Mouse (Mus musculus) embryo, embryonic 11.5 days (tissue): ENCODE measurements around the gene Tnni3k.

Source experiments
- DNase-seq: peaks from one replicate; pipeline ENCODE4 v3.0.0-alpha.2; 2012; ENCODE audit warnings: low read depth, low spot score

Tnni3k gene

DNA sequence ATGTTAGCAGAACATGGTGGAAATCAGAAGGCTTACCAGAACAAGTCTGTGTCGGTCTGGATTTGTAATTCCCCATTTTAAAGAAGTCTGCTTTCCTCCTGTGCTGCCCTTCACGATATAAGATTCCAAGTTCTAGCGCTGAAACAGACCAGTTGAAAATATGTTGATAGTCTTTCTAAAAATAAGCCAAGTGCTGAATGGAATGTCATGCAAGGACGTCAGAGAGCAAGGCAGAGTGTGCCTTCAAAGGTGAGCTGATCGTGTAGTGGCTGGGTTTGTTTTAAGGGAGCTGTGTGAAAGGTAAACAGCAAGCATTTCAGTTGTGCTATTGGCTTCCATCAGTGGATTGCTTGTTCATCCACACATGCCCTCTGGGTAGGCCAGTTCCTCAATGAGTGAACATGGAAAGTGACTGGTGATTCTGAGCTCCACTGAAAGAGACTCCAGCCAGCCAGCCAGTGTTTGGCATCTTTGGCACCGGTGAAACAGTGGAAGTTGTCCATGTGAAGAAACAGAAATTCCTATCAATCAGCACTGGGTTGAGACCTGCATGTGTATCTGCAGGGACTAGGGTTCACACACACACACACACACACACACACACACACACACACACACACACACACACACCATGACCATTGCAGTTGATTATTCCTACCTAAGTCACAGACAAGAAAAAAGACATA, at the start of gene Tnni3k:
Gene Tnni3k (minus strand): TSS at position 177 of the 686 bp plus-strand sequence.
- DNase-seq: no peak

DNA sequence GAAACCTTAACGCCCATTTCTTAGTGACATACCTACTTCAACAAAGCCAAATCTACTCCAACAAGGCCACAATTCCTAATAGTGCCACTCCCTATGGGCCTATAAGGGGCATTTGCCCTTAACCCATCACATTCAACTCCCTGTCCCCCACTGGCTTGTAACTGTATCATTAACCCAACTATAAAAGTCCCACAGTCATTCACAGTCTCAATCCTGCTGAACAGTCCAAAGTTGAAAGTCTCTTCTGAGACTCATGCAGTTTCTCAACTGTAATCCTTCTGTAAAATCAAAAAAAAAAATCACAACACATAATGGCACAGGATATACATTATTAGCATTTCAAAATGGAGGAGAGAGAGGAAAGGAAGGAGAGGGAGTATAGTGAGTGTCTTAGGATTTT, 44.1 kb upstream of the Tnni3k start:
- no peak for DNase-seq

DNA sequence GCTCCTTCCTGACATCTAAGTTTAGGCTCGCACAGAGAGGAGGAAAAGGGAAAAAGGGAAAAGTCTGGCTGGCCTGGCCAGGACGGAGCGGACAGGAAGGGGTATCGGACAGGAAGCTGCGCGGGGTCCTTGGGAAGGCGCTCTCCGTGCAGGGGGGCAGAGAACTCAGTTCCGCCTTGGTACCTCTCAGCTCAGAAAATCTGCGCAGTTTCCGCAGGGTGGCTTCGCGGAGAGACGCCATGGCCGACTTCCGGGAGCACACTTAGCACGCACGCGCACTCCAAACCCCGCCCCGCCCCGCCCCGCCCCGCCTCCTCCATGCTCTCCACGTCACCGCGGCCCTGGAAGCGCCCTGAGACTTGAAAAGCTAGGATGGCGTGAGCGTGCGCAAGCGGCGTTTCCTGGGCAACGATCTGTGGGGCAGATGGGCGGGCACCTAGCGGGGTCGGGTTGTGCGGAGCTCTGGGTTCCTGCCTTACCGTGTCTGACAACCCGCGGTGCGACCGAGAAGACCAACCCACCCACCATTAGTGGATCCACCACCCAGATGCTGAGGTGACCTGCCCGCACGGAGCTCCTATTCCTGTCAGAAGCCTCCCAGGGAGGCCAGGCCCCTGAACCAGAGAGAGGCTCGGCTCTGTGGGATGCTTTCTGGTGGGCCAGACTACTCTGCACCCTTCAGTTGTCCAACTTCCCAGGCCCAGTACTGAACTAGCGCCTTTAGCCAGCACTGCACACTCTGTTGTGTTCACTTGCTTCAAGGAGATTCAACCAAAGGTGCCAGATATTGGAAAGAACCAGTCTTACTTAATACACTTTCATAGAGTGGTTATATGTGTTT, 38.1 kb upstream of the Tnni3k start, which contains the start of the genes Fpgt and Lrriq3:
Gene Fpgt (minus strand): TSS at position 288 of the 841 bp plus-strand sequence.
Gene Lrriq3 (plus strand): TSS at position 319 of the 841 bp plus-strand sequence.
- DNase-seq: peak; percentile 84

DNA sequence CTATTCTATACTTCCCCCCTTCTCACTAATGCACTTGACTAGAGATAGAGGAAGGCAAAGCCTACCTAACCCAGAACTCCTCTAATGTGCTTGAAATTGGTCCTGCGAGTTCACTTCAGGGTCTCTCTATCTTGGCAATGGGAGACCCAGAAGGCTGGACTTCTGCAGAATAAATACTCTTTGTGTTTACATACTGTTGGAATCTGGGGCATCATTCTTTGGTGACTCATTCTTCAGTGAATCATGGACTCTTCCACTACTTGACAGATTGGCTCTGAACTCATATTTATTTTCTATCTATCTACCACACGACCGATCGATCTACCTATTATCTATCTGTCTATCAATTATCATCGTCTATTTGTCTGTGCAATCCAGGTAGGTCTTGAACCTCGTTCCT, 36.9 kb upstream of the Tnni3k start:
- no peak for DNase-seq

DNA sequence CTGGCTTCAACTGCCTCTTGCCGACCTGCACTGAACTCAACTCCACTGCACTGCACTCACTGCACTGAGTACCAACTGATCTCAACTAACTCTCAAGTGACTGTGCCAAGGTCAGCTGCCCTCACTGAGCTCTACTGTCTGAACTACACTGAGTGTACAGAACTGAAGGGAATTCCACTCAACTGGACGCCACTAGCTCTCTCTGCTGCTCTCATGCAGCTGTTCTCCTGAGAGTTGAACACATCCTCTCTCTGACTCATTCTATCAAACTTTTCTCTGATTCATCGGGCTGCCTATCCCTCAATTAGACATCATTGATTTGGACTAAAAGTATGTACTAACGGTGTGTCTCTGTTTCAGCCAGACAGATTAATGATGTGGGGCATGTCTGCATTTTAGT, 22.7 kb upstream of the Tnni3k start:
- DNase-seq: no peak

DNA sequence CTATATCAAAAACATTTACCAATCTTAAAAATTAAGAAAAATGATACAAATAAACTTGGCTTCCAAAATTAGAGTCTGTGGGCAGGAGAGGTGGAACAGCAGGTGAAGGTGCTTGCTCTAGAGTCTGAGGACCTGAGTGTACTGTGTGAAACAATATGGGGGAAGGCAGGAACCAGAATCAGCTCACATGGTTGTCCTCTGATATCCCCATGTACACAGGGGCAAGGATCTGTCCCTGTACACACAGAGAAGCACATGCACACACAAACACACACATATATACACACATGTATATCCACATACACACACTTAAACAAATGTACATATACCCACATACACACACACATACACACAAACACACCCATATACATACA, 4.2 kb upstream of the Tnni3k start:
- no peak for DNase-seq

DNA sequence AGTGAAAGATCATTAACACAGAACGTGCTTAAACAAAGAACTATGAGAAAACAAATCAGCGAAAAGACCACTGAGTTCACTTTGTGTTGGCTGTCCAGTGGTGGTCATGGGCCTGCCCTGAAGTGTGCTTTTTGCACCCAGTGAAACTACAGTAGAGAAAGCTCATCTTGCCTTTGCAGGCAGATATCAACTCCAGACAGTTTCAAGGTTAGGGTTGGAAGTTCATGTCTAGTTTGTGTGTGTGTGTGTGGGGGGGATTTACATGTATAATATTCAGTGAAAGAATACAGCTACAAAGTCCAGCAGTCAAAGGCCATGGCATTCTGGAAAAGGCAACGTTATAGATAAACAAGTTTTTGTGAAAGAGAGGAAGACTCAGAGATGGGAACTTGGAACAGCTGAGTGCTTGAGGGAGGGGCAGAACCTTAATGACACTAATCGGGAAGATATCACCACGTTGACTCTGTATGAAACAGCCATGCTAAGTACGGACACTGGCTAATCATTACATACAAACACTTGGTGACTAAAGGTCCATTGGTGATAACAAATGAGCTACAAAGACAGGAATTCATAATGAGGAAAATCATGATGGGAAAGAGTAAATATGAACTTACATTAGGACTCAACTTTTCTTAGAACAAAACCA, 3.7 kb upstream of the Tnni3k start:
- no peak for DNase-seq

DNA sequence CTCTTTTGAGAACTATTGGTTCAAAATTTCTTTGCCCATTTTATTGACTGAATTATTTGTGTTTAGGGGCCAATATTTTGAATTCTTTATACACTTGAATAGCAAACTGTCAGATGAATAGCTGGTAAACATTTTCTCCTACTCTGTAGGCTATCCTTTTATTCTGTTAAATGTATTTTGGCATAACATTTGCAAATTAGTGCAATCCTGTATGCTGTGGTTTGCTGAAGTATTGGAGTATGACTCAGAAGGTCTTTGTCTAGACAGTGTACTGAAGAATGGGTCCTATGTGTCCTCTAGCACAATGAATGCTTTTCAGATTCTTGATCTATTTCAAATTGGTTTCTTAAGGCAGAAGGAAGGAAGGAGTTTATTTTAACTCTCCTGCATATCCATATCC, 2.4 kb upstream of the Tnni3k start:
- DNase-seq: no peak

DNA sequence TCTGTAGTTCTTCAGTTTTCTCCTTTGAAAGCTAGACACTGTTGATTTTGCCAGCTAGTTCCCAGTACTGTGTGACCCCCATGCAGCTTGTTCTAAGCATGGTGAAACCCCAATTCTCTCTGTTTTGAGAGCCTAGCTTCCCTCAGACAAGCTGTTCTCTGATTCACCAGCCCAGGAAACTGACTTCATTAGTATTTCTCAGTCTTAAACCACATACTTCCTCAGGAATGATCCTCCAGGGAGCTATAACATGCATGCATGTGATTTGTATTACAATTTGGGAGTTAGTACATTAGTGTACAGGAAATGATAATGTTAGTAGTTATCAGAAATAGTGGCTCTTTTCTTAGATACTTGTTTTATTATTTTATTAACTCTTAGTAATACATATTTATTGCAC, 1.4 kb upstream of the Tnni3k start:
- DNase-seq: no peak

DNA sequence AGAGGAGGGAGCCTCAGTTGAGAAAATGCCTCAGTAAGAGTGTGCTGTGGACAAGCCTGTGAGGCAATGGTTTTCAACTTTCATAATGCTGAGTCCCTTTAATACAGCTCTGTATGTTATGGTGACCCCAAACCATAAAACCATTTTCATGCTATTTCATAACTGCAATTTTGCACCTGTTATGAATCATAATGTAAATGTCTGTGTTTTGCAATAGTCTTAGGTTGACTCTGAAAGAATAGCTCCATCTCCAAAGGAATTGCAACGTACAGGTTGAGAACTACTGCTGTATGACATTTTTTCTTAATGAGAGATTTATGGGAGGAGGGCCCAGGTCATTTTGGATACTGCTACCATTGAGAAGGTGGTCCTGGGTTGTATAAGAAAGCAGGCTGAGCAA, 2.0 kb downstream of the Tnni3k start:
- DNase-seq: no peak

DNA sequence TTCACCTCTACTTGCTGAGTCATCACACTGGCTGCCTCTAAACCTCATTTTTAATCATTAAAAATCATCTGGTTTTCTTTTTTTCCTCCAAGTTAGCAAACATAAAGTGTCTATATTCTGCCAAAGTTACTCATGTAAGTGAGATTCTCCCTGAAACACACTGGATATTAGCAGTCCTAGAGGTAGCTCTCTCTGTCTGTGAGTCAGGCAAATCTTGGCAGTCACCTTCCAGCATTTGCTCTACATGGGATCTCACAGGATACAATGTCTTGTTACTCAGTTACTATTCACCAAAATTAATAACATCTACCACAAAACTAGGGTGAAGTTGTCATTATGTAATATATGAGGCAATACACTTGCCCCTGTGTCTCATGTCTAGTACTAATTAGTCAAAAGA, 3.2 kb downstream of the Tnni3k start:
- no peak for DNase-seq

DNA sequence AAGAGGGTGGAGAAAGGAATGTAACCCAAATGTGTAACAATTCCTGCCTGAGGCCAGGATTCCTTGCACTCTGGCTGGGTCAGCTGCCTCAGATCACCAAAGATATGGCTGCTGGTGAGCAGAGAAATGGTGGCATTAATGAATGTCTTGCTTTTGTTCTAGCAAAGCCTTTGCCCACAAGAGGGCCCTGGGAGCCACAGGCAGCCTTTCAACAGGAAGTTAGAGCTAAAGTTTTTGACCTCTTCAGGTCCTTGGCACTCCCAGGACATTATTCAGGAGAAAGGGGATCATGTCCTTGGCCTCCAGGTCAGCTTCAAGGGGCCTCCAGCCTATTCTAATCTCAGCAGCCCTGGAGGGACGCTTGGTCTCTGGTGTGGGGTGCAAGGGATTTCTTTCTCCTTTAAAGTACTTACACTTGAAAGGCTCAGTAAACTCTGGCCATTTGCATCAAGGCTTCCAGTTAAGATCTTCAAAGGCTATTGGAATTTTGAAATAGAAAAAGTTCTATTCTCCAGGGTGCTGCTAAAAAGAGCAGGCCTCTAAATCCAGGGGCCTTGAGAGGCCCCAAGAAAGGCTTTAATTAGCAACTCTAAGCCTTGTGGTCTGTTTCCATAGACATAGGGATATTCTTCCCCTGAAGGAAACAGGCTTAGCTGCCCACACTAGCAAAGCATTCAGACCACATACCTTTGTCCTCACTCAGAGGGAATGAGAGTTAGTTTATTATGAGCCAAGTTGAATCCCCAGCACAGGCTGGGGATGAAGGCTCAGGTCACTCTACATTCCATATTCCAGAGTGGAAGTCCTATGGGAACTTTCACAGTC, 16.0 kb downstream of the Tnni3k start:
- no peak for DNase-seq

DNA sequence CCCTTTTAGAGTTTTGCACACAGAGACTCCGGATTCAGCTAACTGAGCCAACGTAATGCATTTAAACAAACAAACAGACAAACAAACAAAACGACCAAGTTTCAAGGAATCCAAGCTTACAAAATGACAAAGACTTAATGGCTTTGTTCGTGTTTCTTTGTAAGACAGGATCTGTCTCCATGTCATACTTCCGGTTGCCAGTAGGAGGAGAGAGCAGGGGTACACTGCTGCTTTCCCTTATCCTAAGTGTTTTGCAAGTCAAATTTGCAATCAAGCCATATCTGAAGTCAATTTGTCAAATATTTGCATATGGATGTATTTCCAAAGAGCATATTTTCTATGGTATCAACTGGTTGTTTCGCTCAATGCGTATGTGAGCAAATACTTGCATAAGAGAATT, 20.9 kb downstream of the Tnni3k start:
- no peak for DNase-seq

DNA sequence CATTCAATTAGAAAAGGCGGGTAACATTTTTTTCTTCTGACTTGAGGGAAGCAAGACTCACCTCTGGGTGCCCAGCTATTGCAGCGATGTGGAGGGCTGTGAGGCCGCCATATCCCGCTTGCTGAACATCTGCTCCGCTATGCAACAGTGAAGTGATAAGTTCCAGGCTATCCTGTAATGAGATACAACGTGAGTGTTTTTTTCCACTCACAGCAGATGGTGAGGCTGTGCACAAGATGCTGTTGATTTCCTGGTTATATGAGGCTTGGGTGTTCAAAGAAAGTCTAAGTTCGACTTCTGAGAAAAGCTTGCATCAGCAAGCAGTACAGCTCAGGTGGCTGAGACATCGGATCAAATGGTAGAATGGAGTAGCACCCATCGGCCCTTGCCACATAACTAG, 25.0 kb downstream of the Tnni3k start:
- DNase-seq: no peak

DNA sequence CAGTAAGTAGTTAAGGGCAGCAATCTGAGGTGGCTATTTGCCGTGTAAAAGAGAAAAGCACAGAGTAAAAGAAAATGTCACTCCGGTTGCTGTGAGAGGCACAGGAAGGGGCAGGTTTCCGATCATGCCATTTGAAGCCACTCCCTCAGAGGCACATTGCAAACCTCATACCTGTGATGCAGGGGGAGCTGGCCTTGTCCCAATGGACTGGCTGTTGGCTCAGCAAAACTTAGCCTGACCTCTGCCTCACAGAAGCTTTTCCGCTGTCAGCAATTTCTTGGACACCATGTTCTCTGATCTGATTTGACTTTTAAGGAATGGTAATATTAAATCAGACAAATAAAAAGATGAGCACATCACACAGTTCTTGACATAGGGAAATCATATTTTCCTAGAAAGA, 52.4 kb downstream of the Tnni3k start:
- no peak for DNase-seq

DNA sequence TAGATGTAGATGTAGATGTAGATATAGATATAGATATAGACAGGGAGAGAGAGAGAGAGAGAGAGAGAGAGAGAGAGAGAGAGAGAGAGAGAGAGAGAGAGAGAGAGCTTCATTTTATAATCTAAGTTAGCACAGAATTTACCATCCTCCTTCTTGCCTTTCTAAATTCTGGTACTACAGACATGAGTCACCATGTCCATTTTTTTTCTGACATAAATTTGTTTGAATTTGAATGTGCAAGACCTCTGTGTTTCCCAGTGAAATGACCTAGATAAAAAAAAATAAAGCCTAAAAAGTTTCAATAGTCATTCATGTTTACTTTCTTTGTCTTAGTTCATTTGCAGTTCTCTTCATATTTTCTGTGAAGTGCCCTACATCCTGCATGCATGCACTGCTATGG, 54.2 kb downstream of the Tnni3k start:
- DNase-seq: no peak

DNA sequence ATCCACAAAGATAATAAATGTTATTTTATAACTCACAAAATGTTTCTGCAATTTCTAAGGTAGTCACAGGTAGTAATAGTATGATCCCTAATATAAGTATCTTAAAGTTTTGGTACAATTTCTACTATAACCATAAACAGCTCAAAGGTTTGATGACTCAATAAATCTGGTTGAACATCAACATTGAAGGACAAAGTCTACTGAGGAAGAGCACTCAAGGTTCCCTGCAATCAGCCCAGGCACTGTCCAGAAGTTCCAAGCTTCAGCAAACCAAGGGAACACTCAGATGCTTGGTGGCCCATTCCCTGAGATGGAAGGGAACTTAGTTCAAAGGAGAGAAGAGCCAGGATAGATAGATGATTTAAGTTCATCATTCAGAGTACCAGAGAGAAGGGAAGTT, 62.5 kb downstream of the Tnni3k start:
- no peak for DNase-seq

DNA sequence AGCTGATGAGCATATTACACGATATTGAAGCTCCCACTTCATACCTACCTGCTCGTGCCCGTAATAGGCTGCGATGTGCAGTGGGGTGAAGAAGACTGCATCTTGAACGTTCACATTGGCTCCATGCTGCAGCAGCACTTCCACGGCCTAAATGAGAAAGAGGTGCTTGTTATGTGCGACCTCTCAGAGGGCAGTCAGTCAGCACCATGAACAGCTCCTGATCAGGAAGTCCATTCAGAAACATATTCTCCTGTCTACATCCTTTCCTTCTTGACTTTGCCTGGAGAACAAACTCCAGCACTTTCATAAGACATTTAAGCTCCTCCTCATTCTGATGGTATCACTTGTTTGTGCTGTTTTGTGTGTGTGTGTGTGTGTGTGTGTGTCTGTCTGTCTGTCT, 76.1 kb downstream of the Tnni3k start:
- DNase-seq: peak; percentile 24

DNA sequence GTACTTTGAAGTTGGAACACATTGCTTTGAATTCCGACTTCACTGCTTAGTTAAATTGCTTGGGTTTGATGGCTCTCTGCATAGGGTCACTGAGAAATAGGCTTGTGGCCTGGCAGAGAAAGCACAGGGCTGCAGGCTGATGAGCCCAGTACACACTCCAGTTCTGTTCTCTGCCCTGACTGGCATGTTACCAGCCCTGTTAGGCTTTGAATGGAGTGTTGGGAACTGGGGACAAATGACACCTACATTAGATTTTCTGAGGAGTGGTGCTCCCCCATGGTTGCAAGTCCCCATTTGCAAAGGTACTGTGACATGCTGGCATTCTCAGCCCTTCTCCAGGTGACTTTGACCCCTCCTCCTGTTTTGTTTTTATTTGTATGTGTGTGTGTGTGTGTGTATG, 83.6 kb downstream of the Tnni3k start:
- DNase-seq: no peak

DNA sequence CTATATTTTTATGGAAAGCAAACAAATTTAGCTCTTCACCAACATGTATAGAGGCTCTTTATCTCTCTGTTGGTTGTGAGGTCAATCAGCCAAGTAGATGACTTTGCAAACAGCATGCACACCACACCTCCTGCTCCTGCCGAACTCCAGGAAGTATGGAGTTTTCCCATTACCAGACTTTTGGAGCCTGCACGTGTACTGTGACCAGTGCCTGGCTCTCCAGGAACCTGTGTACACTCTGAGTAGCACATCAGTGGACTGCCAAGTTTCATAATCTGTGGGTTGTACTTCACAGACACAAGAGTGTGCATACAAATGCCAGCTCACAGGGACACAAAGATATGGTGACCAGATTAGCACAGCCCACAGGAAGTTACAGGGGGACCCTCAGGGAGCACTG, 84.2 kb downstream of the Tnni3k start:
- no peak for DNase-seq

DNA sequence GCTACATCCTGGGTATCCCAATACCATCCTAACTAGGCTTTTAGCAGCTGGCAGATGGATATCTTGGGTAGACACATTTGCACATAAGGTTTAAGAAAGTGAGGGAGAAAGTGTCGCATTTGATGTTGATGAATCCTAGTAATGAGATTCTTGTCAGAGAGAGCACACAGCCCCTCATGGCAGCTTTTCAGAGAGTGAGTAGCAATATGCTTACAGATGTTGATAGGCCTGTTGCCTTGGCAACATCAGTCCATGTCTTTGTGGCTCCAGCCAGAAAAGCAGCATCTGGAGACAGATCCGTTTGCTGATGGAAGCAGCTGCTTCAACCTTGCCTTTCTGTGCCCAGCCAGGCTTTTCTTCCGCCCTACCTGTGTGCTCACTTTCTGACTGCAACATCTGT, 93.9 kb downstream of the Tnni3k start:
- DNase-seq: no peak

DNA sequence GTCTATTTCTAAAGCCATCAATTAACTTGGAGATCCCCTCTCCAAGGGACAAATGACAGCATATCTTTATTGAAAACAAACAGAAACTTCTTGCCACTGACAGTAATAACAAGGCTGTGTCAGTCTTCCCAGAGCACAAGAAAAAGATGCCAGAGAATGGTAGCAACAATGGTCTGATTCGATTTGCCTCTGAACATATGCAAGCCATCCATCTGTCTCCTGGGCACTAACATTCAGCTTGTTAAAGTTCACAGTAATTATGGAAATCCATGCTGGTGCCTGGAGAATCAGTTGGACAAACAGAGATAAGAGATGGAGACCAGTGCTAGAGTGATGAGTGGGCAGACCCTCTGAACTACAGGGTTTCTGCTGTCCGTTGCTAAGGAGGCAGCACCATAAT, 102.1 kb downstream of the Tnni3k start:
- DNase-seq: no peak
